Mouse (Mus musculus) megakaryocyte, embryonic 14.5 days (primary cell): Measurements from ENCODE around the gene Mlc1.

Experiments used
- FLI1 ChIP-seq: IDR thresholded peaks from 2 replicates; pipeline ENCODE4 v1.6.1; 2012; ENCODE audit warnings: low read length, inconsistent platforms, mixed read lengths
- GATA1 ChIP-seq: IDR thresholded peaks from 3 replicates; pipeline ENCODE4 v1.6.1; 2012; ENCODE audit warnings: mixed read lengths, low read length, inconsistent platforms, borderline replicate concordance

DNA sequence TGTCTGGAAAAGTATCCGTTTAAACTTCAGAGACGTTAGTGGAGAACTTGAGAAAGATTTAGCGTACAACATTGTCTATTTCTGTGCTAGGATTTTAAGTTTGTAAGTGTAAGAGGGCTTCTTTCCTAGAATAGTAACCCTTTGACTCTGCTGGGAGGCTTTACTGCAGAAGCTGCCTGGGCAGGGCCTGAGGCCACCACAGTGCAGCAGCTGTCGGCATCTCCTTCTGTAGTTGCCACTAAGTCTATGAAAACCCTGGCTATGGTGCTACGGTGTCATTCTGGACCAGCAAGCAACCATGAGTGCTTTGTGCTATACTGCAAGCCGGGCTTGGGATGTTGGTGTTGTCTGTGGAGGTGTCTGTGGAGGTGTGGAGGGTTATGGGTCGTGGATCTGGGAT, 41.7 kb upstream of the Mlc1 start:
- TF ChIP-seq GATA1 (no peak), FLI1 (no peak)
